Mouse (Mus musculus): ENCODE results near the gene Lrrc20. TPM values are rescaled to one million over a fixed set of nuclear protein-coding genes. Genes with fewer than 3 reads are reported as not detected.

Gene Lrrc20
- polyA plus RNA-seq, 1 experiment: 5.8 TPM

- Histone ChIP-seq H3K27me3 (ENCODE audit: control insufficient read depth, insufficient read depth, low read length) (no peaks in the 10 kb centered on the region), H3K4me1 (ENCODE audit: control insufficient read depth, insufficient read depth, insufficient read length) (no peaks in the 10 kb centered on the region), H3K36me3 (ENCODE audit: control insufficient read depth, insufficient read depth, low read length) (no peaks in the 10 kb centered on the region), H3K27ac (ENCODE audit: insufficient read depth, low read length) (no peak overlapping the region), H3K4me3 (ENCODE audit: extremely low read depth, insufficient read depth, insufficient read length) (no peak overlapping the region)
- peak in 1 of 2 experiments; percentile 11 for DNase-seq (ENCODE audit: low read depth in 1 of 2, low spot score in 2 of 2)
- TF ChIP-seq CTCF (IDR thresholded peaks at IDR 0.05; ENCODE audit: extremely low read depth, insufficient read depth, insufficient read length, insufficient replicate concordance) (peak; percentile 59; the same call in 1 of the 2 replicates), POLR2A (IDR thresholded peaks at IDR 0.05; ENCODE audit: low read depth, low read length) (no peak)
- 35% methylated on average over 5 of the region's 5 CpGs for WGBS
Observed at GRCm38 (mm10) chr10:61466873-61467272, 8.7 kb upstream of the Lrrc20 start.

DNA sequence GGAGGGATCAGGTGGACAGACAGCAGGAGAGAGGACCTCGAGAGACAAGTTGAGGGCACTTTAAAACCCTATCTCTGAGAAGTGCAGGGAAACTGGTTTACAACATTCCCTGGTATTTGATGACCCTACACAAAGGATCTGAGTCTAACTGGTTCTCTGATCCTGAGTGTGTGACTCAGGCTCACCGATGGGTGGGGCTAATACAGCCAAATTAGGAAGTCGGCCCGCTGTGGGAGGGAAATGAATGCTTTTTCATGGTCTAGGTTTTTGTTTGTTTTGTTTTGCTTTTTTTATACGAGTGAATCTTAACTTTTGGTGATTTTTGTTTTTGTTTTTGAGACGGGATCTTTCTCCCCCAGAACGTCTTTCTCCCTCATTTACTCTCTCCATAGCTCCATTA, 6.7 kb upstream of the Lrrc20 start:
- no peaks in the 10 kb centered on the region for H3K36me3 ChIP-seq (ENCODE audit: control insufficient read depth, insufficient read depth, low read length)
- WGBS: 62% methylated on average over 7 of the region's 7 CpGs
- H3K27me3 ChIP-seq (ENCODE audit: control insufficient read depth, insufficient read depth, low read length): no peaks in the 10 kb centered on the region
- no peak overlapping the region for H3K4me3 ChIP-seq (ENCODE audit: extremely low read depth, insufficient read depth, insufficient read length)
- DNase-seq (ENCODE audit: low read depth in 1 of 2, low spot score in 2 of 2): no peak
- no peak overlapping the region for H3K27ac ChIP-seq (ENCODE audit: insufficient read depth, low read length)
- TF ChIP-seq POLR2A (IDR thresholded peaks at IDR 0.05; ENCODE audit: low read depth, low read length) (no peak), CTCF (IDR thresholded peaks at IDR 0.05; ENCODE audit: extremely low read depth, insufficient read depth, insufficient read length, insufficient replicate concordance) (no peak)
- H3K4me1 ChIP-seq (ENCODE audit: control insufficient read depth, insufficient read depth, insufficient read length): no peaks in the 10 kb centered on the region

DNA sequence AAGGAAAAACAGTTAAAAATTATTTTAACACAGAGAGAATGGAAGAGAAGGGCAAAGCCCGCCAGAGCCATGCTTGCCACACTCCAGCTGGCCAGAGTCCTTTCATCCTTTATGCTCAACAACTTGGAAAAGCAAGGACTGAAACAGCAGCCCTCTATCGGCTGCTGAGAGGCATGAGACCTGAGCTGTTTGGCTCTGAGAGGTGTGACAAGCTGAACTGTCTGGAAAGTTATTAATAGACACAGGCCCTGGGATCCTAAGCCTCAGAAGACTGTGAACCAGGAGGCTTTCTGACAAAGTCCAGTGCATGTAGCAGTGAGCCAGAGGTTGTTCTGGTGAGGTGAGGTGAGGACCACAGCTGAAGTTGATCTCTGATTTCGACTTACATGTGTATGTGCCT, 2.0 kb upstream of the Lrrc20 start:
- no peak for DNase-seq (ENCODE audit: low read depth in 1 of 2, low spot score in 2 of 2)
- Histone ChIP-seq H3K4me1 (ENCODE audit: control insufficient read depth, insufficient read depth, insufficient read length) (peaks cover 5% of the 10 kb centered on the region; the same call in 1 of the 2 replicates), H3K4me3 (ENCODE audit: extremely low read depth, insufficient read depth, insufficient read length) (no peak overlapping the region), H3K36me3 (ENCODE audit: control insufficient read depth, insufficient read depth, low read length) (no peaks in the 10 kb centered on the region), H3K27me3 (ENCODE audit: control insufficient read depth, insufficient read depth, low read length) (no peaks in the 10 kb centered on the region), H3K27ac (ENCODE audit: insufficient read depth, low read length) (no peak overlapping the region)
- TF ChIP-seq POLR2A (IDR thresholded peaks at IDR 0.05; ENCODE audit: low read depth, low read length) (no peak), CTCF (IDR thresholded peaks at IDR 0.05; ENCODE audit: extremely low read depth, insufficient read depth, insufficient read length, insufficient replicate concordance) (no peak)
- 85% methylated on average over 3 of the region's 3 CpGs for WGBS

DNA sequence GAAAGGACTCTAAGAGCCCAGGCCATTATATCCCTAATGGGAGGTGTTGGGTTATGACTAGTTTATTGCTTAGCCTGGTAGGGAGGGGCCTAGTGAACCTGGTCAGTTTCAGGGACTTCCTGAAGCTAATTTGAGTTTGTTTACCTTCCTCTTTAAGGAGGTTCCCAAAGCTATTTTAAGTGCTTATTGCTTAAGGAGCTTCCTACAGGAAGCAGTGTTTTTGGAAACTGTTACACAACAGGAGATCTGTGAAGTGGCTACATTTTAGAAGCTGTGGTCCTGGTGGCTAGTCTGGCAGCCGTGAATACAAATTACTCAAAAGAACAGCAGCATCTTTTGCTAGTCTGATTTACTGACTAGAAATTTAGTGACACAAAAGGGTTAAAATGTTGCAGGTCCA, 1.3 kb upstream of the Lrrc20 start:
- Histone ChIP-seq H3K27ac (ENCODE audit: insufficient read depth, low read length) (no peak overlapping the region), H3K4me3 (ENCODE audit: extremely low read depth, insufficient read depth, insufficient read length) (no peak overlapping the region), H3K36me3 (ENCODE audit: control insufficient read depth, insufficient read depth, low read length) (no peaks in the 10 kb centered on the region), H3K27me3 (ENCODE audit: control insufficient read depth, insufficient read depth, low read length) (no peaks in the 10 kb centered on the region), H3K4me1 (ENCODE audit: control insufficient read depth, insufficient read depth, insufficient read length) (peaks cover 5% of the 10 kb centered on the region; the same call in 1 of the 2 replicates)
- TF ChIP-seq CTCF (IDR thresholded peaks at IDR 0.05; ENCODE audit: extremely low read depth, insufficient read depth, insufficient read length, insufficient replicate concordance) (no peak), POLR2A (IDR thresholded peaks at IDR 0.05; ENCODE audit: low read depth, low read length) (no peak)
- 44% methylated on average over 1 of the region's 1 CpGs for WGBS
- DNase-seq (ENCODE audit: low read depth in 1 of 2, low spot score in 2 of 2): no peak

DNA sequence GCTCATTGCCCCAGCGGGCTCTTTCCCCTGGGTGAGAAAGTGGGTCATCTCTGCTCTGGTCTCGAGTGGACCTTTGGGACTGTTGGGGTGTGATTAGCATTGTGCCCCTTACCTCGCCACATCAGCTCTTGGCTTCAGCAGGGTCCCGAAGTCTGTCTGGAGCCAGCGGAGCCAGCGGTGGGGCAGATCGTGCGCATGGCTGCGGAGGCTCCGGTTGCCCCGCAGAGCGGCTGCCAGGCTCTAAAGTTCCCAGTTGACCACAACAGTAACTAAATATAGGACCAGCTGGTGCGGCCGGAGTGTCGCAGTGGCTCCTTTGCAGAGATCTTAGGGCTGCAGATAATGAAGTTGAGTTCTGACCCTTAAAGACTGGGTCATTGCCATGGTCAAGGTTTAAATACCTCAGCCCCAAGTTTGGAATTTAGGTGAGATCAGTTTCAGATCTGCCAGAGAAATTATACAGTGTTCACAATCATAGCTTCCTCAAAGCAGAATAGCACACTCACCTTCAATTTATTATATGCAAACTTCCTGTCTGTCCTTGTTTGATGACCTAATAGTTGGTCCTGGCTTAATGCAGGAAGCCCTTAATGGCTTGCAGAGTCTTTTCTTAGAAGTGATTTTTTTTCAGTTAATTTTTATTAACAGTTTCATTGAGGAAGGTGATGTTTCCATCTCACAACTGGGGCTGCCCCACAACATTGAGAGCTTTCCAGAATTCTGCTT, 1.0 kb downstream of the Lrrc20 start:
- Histone ChIP-seq H3K4me3 (ENCODE audit: extremely low read depth, insufficient read depth, insufficient read length) (peak overlapping the region; percentile 69; the same call in 1 of the 2 replicates), H3K36me3 (ENCODE audit: control insufficient read depth, insufficient read depth, low read length) (no peaks in the 10 kb centered on the region), H3K4me1 (ENCODE audit: control insufficient read depth, insufficient read depth, insufficient read length) (peaks cover 5% of the 10 kb centered on the region; the same call in 1 of the 2 replicates), H3K27ac (ENCODE audit: insufficient read depth, low read length) (no peak overlapping the region), H3K27me3 (ENCODE audit: control insufficient read depth, insufficient read depth, low read length) (no peaks in the 10 kb centered on the region)
- DNase-seq (ENCODE audit: low read depth in 1 of 2, low spot score in 2 of 2): no peak
- no peak for TF ChIP-seq CTCF (IDR thresholded peaks at IDR 0.05; ENCODE audit: extremely low read depth, insufficient read depth, insufficient read length, insufficient replicate concordance)
- no peak for TF ChIP-seq POLR2A (IDR thresholded peaks at IDR 0.05; ENCODE audit: low read depth, low read length)
- WGBS: 16% methylated on average over 15 of the region's 15 CpGs

DNA sequence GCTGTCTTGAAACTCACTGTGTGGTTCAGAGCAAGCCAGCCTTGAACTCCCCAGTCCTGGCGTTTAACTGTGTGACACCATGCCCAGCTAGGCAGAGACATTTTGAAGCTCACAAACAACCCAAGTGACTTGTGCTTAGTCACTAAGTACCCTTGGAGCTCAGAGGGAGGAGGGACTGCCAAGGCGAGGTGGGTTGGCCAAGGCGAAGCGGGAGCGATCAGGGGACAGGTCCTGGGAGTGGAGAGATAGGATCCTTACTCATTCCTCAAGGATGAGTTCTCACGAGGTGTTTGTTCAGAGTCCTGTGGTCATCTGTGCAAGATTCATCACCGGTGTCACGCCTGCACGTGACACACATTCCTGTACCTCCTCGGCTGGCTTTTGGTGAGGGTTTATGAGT, 3.9 kb downstream of the Lrrc20 start:
- H3K4me1 ChIP-seq (ENCODE audit: control insufficient read depth, insufficient read depth, insufficient read length): peaks cover 5% of the 10 kb centered on the region; the same call in 1 of the 2 replicates
- H3K27me3 ChIP-seq (ENCODE audit: control insufficient read depth, insufficient read depth, low read length): no peaks in the 10 kb centered on the region
- DNase-seq (ENCODE audit: low read depth in 1 of 2, low spot score in 2 of 2): no peak
- no peak for TF ChIP-seq CTCF (IDR thresholded peaks at IDR 0.05; ENCODE audit: extremely low read depth, insufficient read depth, insufficient read length, insufficient replicate concordance)
- TF ChIP-seq POLR2A (IDR thresholded peaks at IDR 0.05; ENCODE audit: low read depth, low read length): no peak
- no peak overlapping the region for H3K4me3 ChIP-seq (ENCODE audit: extremely low read depth, insufficient read depth, insufficient read length)
- no peak overlapping the region for H3K27ac ChIP-seq (ENCODE audit: insufficient read depth, low read length)
- 96% methylated on average over 10 of the region's 10 CpGs for WGBS
- no peaks in the 10 kb centered on the region for H3K36me3 ChIP-seq (ENCODE audit: control insufficient read depth, insufficient read depth, low read length)

GRCm38 (mm10) chr10:61479927-61480326, 4.3 kb downstream of the Lrrc20 start:
- Histone ChIP-seq H3K27ac (ENCODE audit: insufficient read depth, low read length) (no peak overlapping the region), H3K4me1 (ENCODE audit: control insufficient read depth, insufficient read depth, insufficient read length) (peaks cover 4% of the 10 kb centered on the region; the same call in 1 of the 2 replicates), H3K4me3 (ENCODE audit: extremely low read depth, insufficient read depth, insufficient read length) (no peak overlapping the region), H3K36me3 (ENCODE audit: control insufficient read depth, insufficient read depth, low read length) (no peaks in the 10 kb centered on the region), H3K27me3 (ENCODE audit: control insufficient read depth, insufficient read depth, low read length) (no peaks in the 10 kb centered on the region)
- DNase-seq (ENCODE audit: low read depth in 1 of 2, low spot score in 2 of 2): no peak
- no peak for TF ChIP-seq POLR2A (IDR thresholded peaks at IDR 0.05; ENCODE audit: low read depth, low read length)
- WGBS: 93% methylated on average over 4 of the region's 4 CpGs

Data from spleen, adult 2 months (tissue).